Mouse (Mus musculus) bone marrow, adult 2 months (tissue): ENCODE results near the gene Tirap. TPM values are rescaled to one million over a fixed set of nuclear protein-coding genes. Genes with fewer than 3 reads are reported as not detected.

Source experiments
- H3K27ac ChIP-seq: fragments of 200-500 bp; 2 replicates; pipeline ENCODE4 v1.5.1; 2012; ENCODE audit warnings: low read depth, mild to moderate bottlenecking, control low read depth, inconsistent platforms, low read length; ENCODE audit not compliant: control insufficient read depth, poor library complexity, insufficient read depth
- H3K4me1 ChIP-seq: fragments of 200-500 bp; 2 replicates; pipeline ENCODE4 v1.6.1; 2011; ENCODE audit warnings: low read length; ENCODE audit not compliant: control insufficient read depth, insufficient read depth
- H3K4me3 ChIP-seq: fragments of 200-500 bp; replicated peaks from 2 replicates; pipeline ENCODE3; 2011; ENCODE audit warnings: mild to moderate bottlenecking, low read depth, low read length, control low read depth; ENCODE audit not compliant: control insufficient read depth
- CTCF ChIP-seq: fragments of 200-500 bp; IDR thresholded peaks from 2 replicates; pipeline ENCODE4 v1.5.1; 2011; ENCODE audit warnings: low read length, control low read depth; ENCODE audit not compliant: control insufficient read depth, insufficient read depth
- POLR2A ChIP-seq: fragments of 200-500 bp; IDR thresholded peaks from 2 replicates; pipeline ENCODE4 v1.6.1; 2011; ENCODE audit warnings: low read depth, mild to moderate bottlenecking, control low read depth, low read length, borderline replicate concordance; ENCODE audit not compliant: control insufficient read depth
- WGBS: fragments of 180-500 bp; shearing (Covaris S2); methylation state at CpG from one replicate; pipeline ENCODE4 v1.1.7; 2018; 5-methylcytosine and 5-hydroxymethylcytosine counted together
- polyA plus RNA-seq: library from polyadenylated mRNA; stranded (reverse); fragments of >200 nt; gene quantifications from 2 replicates; pipeline ENCODE4 v1.2.4, GENCODE M21; 2011; ENCODE audit warnings: low replicate concordance; ENCODE audit not compliant: missing spikeins, insufficient read depth, insufficient read length

Tirap gene
- polyA plus RNA-seq, 1 experiment, result 7.5 TPM

- 18% methylated on average over 18 of the region's 18 CpGs for WGBS
- H3K4me3 ChIP-seq, result peak overlapping the region; percentile 89
- TF ChIP-seq CTCF (no peak), POLR2A (no peak)
- H3K4me1 ChIP-seq, result peaks cover 7% of the 10 kb centered on the region
- H3K27ac ChIP-seq, result peak overlapping the region; percentile 82
Measured at GRCm38 (mm10) chr9:35198945-35199771, 933 bp downstream of the Tirap start.

GRCm38 (mm10) chr9:35198351-35198750, 1.7 kb downstream of the Tirap start:
- Histone ChIP-seq H3K4me3 (peak overlapping the region; percentile 89), H3K4me1 (peaks cover 7% of the 10 kb centered on the region), H3K27ac (peak overlapping the region; percentile 33; the same call in 1 of the 2 replicates)
- TF ChIP-seq POLR2A, result no peak
- no peak for TF ChIP-seq CTCF
- WGBS, result 80% methylated on average over 10 of the region's 10 CpGs

GRCm38 (mm10) chr9:35197625-35198024, 2.5 kb downstream of the Tirap start:
- H3K27ac ChIP-seq, result no peak overlapping the region
- H3K4me1 ChIP-seq, result peaks cover 7% of the 10 kb centered on the region
- WGBS, result 86% methylated on average over 3 of the region's 3 CpGs
- H3K4me3 ChIP-seq, result no peak overlapping the region
- TF ChIP-seq POLR2A, result no peak
- TF ChIP-seq CTCF, result no peak

GRCm38 (mm10) chr9:35194048-35194447, 6.0 kb downstream of the Tirap start:
- 42% methylated on average over 3 of the region's 3 CpGs for WGBS
- no peak for TF ChIP-seq CTCF
- no peak for TF ChIP-seq POLR2A
- H3K4me1 ChIP-seq, result peaks cover 4% of the 10 kb centered on the region; the same call in 1 of the 2 replicates
- no peak overlapping the region for H3K27ac ChIP-seq
- H3K4me3 ChIP-seq, result no peak overlapping the region

- Histone ChIP-seq H3K27ac (no peak overlapping the region), H3K4me3 (no peak overlapping the region), H3K4me1 (peaks cover 2% of the 10 kb centered on the region; the same call in 1 of the 2 replicates)
- 84% methylated on average over 11 of the region's 11 CpGs for WGBS
- TF ChIP-seq CTCF, result no peak
- TF ChIP-seq POLR2A, result no peak
Measured at GRCm38 (mm10) chr9:35192983-35193542, 7.0 kb downstream of the Tirap start.

GRCm38 (mm10) chr9:35188700-35189099, 11.4 kb downstream of the Tirap start:
- Histone ChIP-seq H3K4me1 (peaks cover 2% of the 10 kb centered on the region), H3K4me3 (no peak overlapping the region), H3K27ac (no peak overlapping the region)
- TF ChIP-seq CTCF, result no peak
- TF ChIP-seq POLR2A, result no peak; the same call in 1 of the 2 replicates
- WGBS, result 84% methylated on average over 22 of the region's 22 CpGs

- WGBS, result 67% methylated on average over 10 of the region's 10 CpGs
- H3K27ac ChIP-seq, result no peak overlapping the region
- TF ChIP-seq CTCF (no peak), POLR2A (no peak)
- H3K4me3 ChIP-seq, result no peak overlapping the region
- H3K4me1 ChIP-seq, result peaks cover 2% of the 10 kb centered on the region
Measured at GRCm38 (mm10) chr9:35187351-35187903, 12.7 kb downstream of the Tirap start.

GRCm38 (mm10) chr9:35186430-35186829, 13.7 kb downstream of the Tirap start:
- TF ChIP-seq CTCF, result no peak
- no peak for TF ChIP-seq POLR2A
- peaks cover 2% of the 10 kb centered on the region for H3K4me1 ChIP-seq
- H3K4me3 ChIP-seq, result no peak overlapping the region
- H3K27ac ChIP-seq, result no peak overlapping the region
- WGBS, result 60% methylated on average over 4 of the region's 4 CpGs
